Mouse (Mus musculus) liver, postnatal 0 days (tissue): ENCODE data around the gene Unc5b. TPM values are rescaled to one million over a fixed set of nuclear protein-coding genes. Genes with fewer than 3 reads are reported as not detected.

Source experiments
- ATAC-seq: fragments of 200-750 bp; cut with Nextera tagmentation; 2 replicates; pipeline ENCODE4 v1.8.0; 2017; ENCODE audit warnings: mild to moderate bottlenecking, moderate library complexity
- DNase-seq: peaks from one replicate; pipeline ENCODE4 v3.0.0-alpha.2; 2016
- H3K27ac ChIP-seq: fragments of 300-500 bp; sonication (generic); 2 replicates; pipeline ENCODE4 v1.5.1; 2014; ENCODE audit warnings: antibody characterized with exemption, moderate library complexity, mild to moderate bottlenecking, low read depth
- H3K27me3 ChIP-seq: fragments of 300-500 bp; sonication (generic); 2 replicates; pipeline ENCODE4 v1.6.1; 2014; ENCODE audit warnings: low read length, control low read depth, mixed read lengths; ENCODE audit not compliant: insufficient read depth
- H3K36me3 ChIP-seq: fragments of 300-500 bp; sonication (generic); replicated peaks from 2 replicates; pipeline ENCODE4 v1.6.1; 2014; ENCODE audit warnings: mild to moderate bottlenecking, control low read depth, low read length, moderate library complexity, mixed read lengths; ENCODE audit not compliant: insufficient read depth
- H3K4me1 ChIP-seq: fragments of 300-500 bp; sonication (generic); 2 replicates; pipeline ENCODE4 v1.6.1; 2014; ENCODE audit warnings: antibody characterized with exemption, mild to moderate bottlenecking, control low read depth; ENCODE audit not compliant: insufficient read depth
- H3K4me2 ChIP-seq: fragments of 300-500 bp; sonication (generic); 2 replicates; pipeline ENCODE4 v1.6.1; 2014; ENCODE audit warnings: low read depth, mild to moderate bottlenecking, low read length, moderate library complexity, mixed read lengths
- H3K4me3 ChIP-seq: fragments of 300-500 bp; sonication (generic); 2 replicates; pipeline ENCODE4 v1.5.1; 2014; ENCODE audit warnings: low read depth, low read length
- H3K9ac ChIP-seq: fragments of 300-500 bp; sonication (generic); replicated peaks from 2 replicates; pipeline ENCODE4 v1.6.1; 2014; ENCODE audit warnings: mild to moderate bottlenecking, moderate library complexity
- H3K9me3 ChIP-seq: fragments of 300-500 bp; sonication (generic); 2 replicates; pipeline ENCODE4 v1.6.1; 2016; ENCODE audit warnings: mild to moderate bottlenecking, control low read depth, low read length, mixed read lengths
- CTCF ChIP-seq: sonication (generic); IDR thresholded peaks from 2 replicates; pipeline ENCODE4 v1.5.1; 2016; ENCODE audit warnings: antibody characterized with exemption, low read depth
- EP300 ChIP-seq: IDR thresholded peaks from 2 replicates; pipeline ENCODE4 v1.6.1; 2016; ENCODE audit warnings: antibody characterized with exemption, low read depth, mild to moderate bottlenecking
- WGBS: fragments of 180-500 bp; shearing (Covaris S2); extraction: QIAGEN DNeasy Blood & Tissue Kit; methylation state at CpG from one replicate; pipeline ENCODE4 v1.1.7; 2014; ENCODE audit not compliant: insufficient replicate concordance; 5-methylcytosine and 5-hydroxymethylcytosine counted together
- polyA plus RNA-seq: library from polyadenylated mRNA; unstranded; fragments of >200 nt; fragmentation: Nextera tagmentation; extraction: Ambion mirVana; gene quantifications from 2 replicates; pipeline ENCODE4 v1.2.1, GENCODE M21; 2015

Unc5b gene
- polyA plus RNA-seq, 1 experiment from 2014 or later, result 0.39 TPM

DNA sequence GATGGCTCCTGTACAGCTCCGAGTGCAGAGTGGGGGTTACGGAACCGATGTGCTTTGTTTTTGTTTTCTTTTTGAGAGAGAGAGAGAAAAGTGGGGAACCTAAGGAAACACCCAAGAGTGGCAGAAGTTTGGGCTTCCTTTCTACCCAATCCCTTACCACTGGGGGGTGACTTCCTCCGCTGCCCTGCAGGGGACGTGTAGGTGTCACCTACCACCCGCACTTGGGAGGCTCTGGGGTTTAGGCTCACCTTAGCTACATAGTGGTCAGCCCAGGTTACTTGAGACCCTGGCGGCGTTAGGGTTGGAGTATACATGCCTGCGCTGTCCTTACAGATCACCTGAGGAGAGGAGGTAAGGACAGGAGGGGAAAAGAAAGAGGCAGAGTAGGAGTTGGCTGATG lies 78.1 kb downstream of the Unc5b start:
- 0 out of 2 replicates have a peak overlapping the region, but pooled peaks have one; percentile 5 for H3K27ac ChIP-seq
- no peak for DNase-seq
- H3K4me2 ChIP-seq, result peak overlapping the region; percentile 93
- peaks cover 13% of the 10 kb centered on the region for H3K4me1 ChIP-seq
- H3K36me3 ChIP-seq, result no peaks in the 10 kb centered on the region
- H3K9ac ChIP-seq, result 0 out of 2 replicates have a peak overlapping the region, but pooled peaks have one; percentile 79
- ATAC-seq, result no peak
- H3K4me3 ChIP-seq, result peak overlapping the region; percentile 56; the same call in 1 of the 2 replicates
- no peak for TF ChIP-seq CTCF
- no peak for TF ChIP-seq EP300
- H3K27me3 ChIP-seq, result no peaks in the 10 kb centered on the region
- no peaks in the 10 kb centered on the region for H3K9me3 ChIP-seq
- 75% methylated on average over 9 of the region's 9 CpGs for WGBS

DNA sequence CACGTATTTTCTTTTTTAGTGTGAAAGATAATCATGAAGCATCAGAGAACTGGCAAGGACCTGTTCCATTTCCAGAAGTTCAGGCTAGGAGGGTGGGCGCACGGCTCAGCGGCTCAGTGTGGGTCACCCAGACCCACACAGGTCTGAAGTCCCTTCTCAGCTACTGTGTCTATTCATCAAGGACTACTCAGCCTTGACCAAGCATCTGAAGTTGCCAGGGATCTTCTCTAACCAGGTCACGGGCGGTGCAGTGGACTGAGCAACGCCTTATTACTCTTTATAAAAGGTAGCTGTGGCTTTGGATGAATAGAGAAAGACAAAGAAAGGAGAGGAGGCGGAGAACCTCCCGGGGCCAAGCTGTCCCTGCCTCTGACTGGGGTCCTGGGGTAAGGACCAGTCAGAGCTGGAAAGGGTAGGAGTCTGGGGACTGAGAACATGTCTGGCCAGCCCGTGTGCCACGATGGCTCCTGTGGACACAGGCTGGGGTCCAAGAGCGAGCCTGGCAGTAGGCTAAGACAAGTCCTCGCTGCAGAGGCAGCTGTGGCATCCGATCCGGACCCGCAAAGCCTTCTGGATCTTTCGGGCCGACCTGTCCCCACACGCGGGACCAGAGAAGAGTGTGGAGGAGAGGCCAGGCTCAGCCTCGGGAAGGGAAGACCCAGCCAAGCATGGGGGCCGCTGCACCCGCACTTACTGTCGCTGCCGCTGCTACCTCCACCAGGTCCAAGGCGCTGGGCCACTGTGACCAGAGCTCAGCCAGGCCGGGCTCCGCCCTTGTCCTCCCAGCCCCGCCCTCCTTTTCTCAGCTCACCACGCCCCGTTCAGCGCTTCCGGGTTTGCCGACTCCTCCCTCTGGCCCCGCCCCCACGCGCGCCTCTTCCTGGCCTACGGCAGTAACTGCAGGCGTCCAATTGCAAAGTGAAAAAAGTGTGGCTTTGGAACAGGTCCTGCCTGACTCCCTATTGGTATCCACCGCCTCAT lies 79.1 kb downstream of the Unc5b start, which contains the start of gene Slc29a3:
Slc29a3 (minus strand) TSS at position 755 of the 981 bp plus-strand sequence.
- DNase-seq (peak; percentile 98), ATAC-seq (peak; percentile 99)

DNA sequence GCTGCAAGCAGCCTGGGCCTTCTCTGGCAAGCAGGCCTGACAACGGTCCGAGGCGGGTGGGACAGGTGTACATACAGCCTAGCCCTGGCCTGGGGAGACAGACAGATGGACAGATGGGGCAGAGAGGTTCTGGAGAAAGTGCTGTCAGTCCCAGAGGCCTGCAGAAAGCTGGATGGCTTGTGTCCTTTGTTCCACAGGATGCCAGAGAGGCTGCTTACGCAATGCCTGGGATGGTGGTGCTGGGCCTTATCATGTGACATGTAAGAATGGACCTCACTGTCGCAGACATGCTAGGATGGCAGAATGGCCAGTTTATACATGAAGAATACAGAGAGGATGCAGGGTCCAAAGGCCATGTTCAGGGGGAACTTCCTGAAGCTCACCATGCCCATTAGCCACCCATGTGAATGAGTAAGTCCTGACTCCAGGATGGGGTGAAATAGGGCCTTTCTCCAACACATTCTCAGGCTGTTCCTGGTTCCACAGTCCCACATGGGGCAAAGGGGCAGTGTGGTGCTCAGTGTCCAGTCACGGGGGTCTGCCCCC lies 83.6 kb downstream of the Unc5b start:
- WGBS, result 80% methylated on average over 6 of the region's 6 CpGs
- no peak overlapping the region for H3K9ac ChIP-seq

More for the DNA sequence above, 79.1 kb downstream of the Unc5b start, which contains the start of gene Slc29a3:
- H3K9ac ChIP-seq, result peak within 1 kb of the TSS; percentile 79
- H3K9me3 ChIP-seq, result no peaks in the 10 kb centered on the region
- 0 out of 2 replicates have a peak, but pooled peaks cover 3% of the 10 kb centered on the region for H3K36me3 ChIP-seq
- TF ChIP-seq CTCF (peak; percentile 76), EP300 (no peak)
- peak within 1 kb of the TSS; percentile 57 for H3K27ac ChIP-seq
- peak within 1 kb of the TSS; percentile 93 for H3K4me2 ChIP-seq
- H3K4me3 ChIP-seq, result peak within 1 kb of the TSS; percentile 56
- peaks cover 13% of the 10 kb centered on the region for H3K4me1 ChIP-seq
- H3K27me3 ChIP-seq, result no peaks in the 10 kb centered on the region
- 8% methylated on average over 40 of the region's 41 CpGs for WGBS

GRCm38 (mm10) chr10:60746512-60746911 lies 84.9 kb downstream of the Unc5b start:
- WGBS, result 76% methylated on average over 2 of the region's 2 CpGs
- H3K27me3 ChIP-seq, result no peaks in the 10 kb centered on the region
- no peak overlapping the region for H3K4me3 ChIP-seq
- DNase-seq (no peak), ATAC-seq (no peak)
- no peak overlapping the region for H3K4me2 ChIP-seq
- H3K9ac ChIP-seq, result no peak overlapping the region
- no peaks in the 10 kb centered on the region for H3K9me3 ChIP-seq
- no peak overlapping the region for H3K27ac ChIP-seq
- no peak for TF ChIP-seq CTCF
- TF ChIP-seq EP300, result no peak
- 0 out of 2 replicates have a peak, but pooled peaks cover 3% of the 10 kb centered on the region for H3K36me3 ChIP-seq
- H3K4me1 ChIP-seq, result 0 out of 2 replicates have a peak, but pooled peaks cover 4% of the 10 kb centered on the region

More for the DNA sequence above, 83.6 kb downstream of the Unc5b start:
- no peaks in the 10 kb centered on the region for H3K27me3 ChIP-seq
- H3K4me3 ChIP-seq, result no peak overlapping the region
- ATAC-seq (no peak), DNase-seq (no peak)
- 0 out of 2 replicates have a peak, but pooled peaks cover 3% of the 10 kb centered on the region for H3K36me3 ChIP-seq
- H3K27ac ChIP-seq, result no peak overlapping the region
- H3K9me3 ChIP-seq, result no peaks in the 10 kb centered on the region
- TF ChIP-seq EP300, result no peak
- TF ChIP-seq CTCF, result no peak
- peaks cover 12% of the 10 kb centered on the region; the same call in 1 of the 2 replicates for H3K4me1 ChIP-seq
- H3K4me2 ChIP-seq, result no peak overlapping the region

GRCm38 (mm10) chr10:60744543-60745290 lies 86.7 kb downstream of the Unc5b start:
- no peaks in the 10 kb centered on the region for H3K9me3 ChIP-seq
- DNase-seq, result no peak
- no peak overlapping the region for H3K9ac ChIP-seq
- ATAC-seq, result no peak
- H3K36me3 ChIP-seq, result 0 out of 2 replicates have a peak, but pooled peaks cover 3% of the 10 kb centered on the region
- WGBS, result 72% methylated on average over 14 of the region's 14 CpGs
- TF ChIP-seq CTCF (no peak), EP300 (no peak)
- H3K27me3 ChIP-seq, result no peaks in the 10 kb centered on the region
- H3K27ac ChIP-seq, result no peak overlapping the region
- H3K4me3 ChIP-seq, result no peak overlapping the region
- H3K4me1 ChIP-seq, result peaks cover 6% of the 10 kb centered on the region; the same call in 1 of the 2 replicates
- no peak overlapping the region for H3K4me2 ChIP-seq
